Mouse (Mus musculus) spleen, postnatal 10 days (tissue): Measurements from ENCODE around the gene Tbcd.
A peak's percentile ranks its signal among the peaks of the same experiment; 100 is the strongest.

Source experiments
- DNase-seq, 2 experiments: peaks; one replicate each; pipeline ENCODE4 v3.0.0; 2021 to 2022; ENCODE audit warnings: low spot score in 2 of 2

The Tbcd gene

GRCm38 (mm10) chr11:121475699-121476415 lies 24.1 kb downstream of the Tbcd start:
- peak; percentile 73 to 87 for DNase-seq

- DNase-seq: no peak
Measured at GRCm38 (mm10) chr11:121479476-121480203, 27.9 kb downstream of the Tbcd start.

GRCm38 (mm10) chr11:121481129-121481528 lies 29.4 kb downstream of the Tbcd start:
- DNase-seq: no peak

GRCm38 (mm10) chr11:121485882-121486281 lies 34.1 kb downstream of the Tbcd start:
- DNase-seq: peak in 1 of 2 experiments; percentile 42

- no peak for DNase-seq
Measured at GRCm38 (mm10) chr11:121490651-121491050, 38.9 kb downstream of the Tbcd start.

- DNase-seq: no peak
Measured at GRCm38 (mm10) chr11:121500595-121500994, 48.8 kb downstream of the Tbcd start.

- DNase-seq: no peak
Measured at GRCm38 (mm10) chr11:121501525-121501924, 49.8 kb downstream of the Tbcd start.

GRCm38 (mm10) chr11:121502000-121502860 lies 50.5 kb downstream of the Tbcd start:
- DNase-seq: no peak

GRCm38 (mm10) chr11:121508478-121508877 lies 56.7 kb downstream of the Tbcd start:
- DNase-seq: no peak

- DNase-seq: no peak
Measured at GRCm38 (mm10) chr11:121510512-121511246, 58.9 kb downstream of the Tbcd start.

GRCm38 (mm10) chr11:121512896-121513572 lies 61.3 kb downstream of the Tbcd start:
- DNase-seq: no peak

- no peak for DNase-seq
Measured at GRCm38 (mm10) chr11:121515996-121516395, 64.2 kb downstream of the Tbcd start.

- DNase-seq: no peak
Measured at GRCm38 (mm10) chr11:121516906-121517305, 65.2 kb downstream of the Tbcd start.

GRCm38 (mm10) chr11:121517687-121518465 lies 66.1 kb downstream of the Tbcd start:
- no peak for DNase-seq

GRCm38 (mm10) chr11:121519131-121519530 lies 67.4 kb downstream of the Tbcd start, which contains the start of gene Zfp750:
TSS of gene Zfp750 (minus strand) at chr11:121519333.
- no peak for DNase-seq

GRCm38 (mm10) chr11:121519703-121520102 lies 68.0 kb downstream of the Tbcd start:
- DNase-seq: no peak

- no peak for DNase-seq
Measured at GRCm38 (mm10) chr11:121520761-121521160, 69.0 kb downstream of the Tbcd start.

- DNase-seq: no peak
Measured at GRCm38 (mm10) chr11:121522156-121522762, 70.5 kb downstream of the Tbcd start.

- no peak for DNase-seq
Measured at GRCm38 (mm10) chr11:121524191-121524590, 72.4 kb downstream of the Tbcd start.

GRCm38 (mm10) chr11:121529747-121530146 lies 78.0 kb downstream of the Tbcd start:
- no peak for DNase-seq
